Mouse (Mus musculus): ENCODE data around the gene Dnttip1. TPM values are rescaled to one million over a fixed set of nuclear protein-coding genes. Genes with fewer than 3 reads are reported as not detected.
"Not testable (repeated sequence)": the region's sequence is repeated elsewhere in the genome, so short reads cannot be mapped to it uniquely, and the experiment has no call there.

Dnttip1 gene
- polyA plus RNA-seq, 1 experiment: 32.4 TPM

DNA sequence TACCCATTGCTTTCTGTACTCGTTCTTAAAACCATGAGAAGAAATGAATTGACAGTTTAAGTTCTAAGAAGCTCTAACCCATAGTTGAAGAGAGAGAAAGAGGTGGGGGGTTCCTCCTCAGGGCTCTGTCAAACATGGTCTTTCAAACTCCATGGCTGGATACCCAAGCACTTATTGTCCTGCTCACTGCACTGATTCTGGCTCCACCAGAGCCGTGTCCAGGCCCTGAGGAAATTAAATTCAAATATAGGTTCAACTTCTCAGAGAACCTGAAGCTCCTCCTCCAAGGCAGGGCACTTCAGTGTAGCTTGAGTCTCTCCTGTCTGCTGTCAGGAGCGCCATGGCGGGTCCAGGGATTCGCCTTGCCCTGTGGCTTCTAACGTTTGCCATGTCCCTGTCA is 30.8 kb upstream of the Dnttip1 start, which contains the start of gene Spint5:
TSS of gene Spint5 (plus strand) at position 301 of the 400 bp plus-strand sequence.
- Histone ChIP-seq H3K4me1 (ENCODE audit: control insufficient read depth, insufficient read depth, low read length) (peaks cover 4% of the 10 kb centered on the region), H3K27ac (ENCODE audit: control insufficient read depth, insufficient read depth, low read depth, low read length) (peak within 1 kb of the TSS; percentile 53; the same call in 1 of the 2 replicates), H3K36me3 (ENCODE audit: control insufficient read depth, insufficient read depth, low read length) (no peaks in the 10 kb centered on the region), H3K4me3 (ENCODE audit: control insufficient read depth, low read depth, low read length) (peak within 1 kb of the TSS; percentile 62), H3K27me3 (ENCODE audit: control insufficient read depth, insufficient read depth, low read length) (no peaks in the 10 kb centered on the region)
- TF ChIP-seq POLR2A (IDR thresholded peaks at IDR 0.05; ENCODE audit: control insufficient read depth, low read depth, low read length) (no peak), CTCF (IDR thresholded peaks at IDR 0.05; ENCODE audit: control insufficient read depth, insufficient read depth, insufficient replicate concordance, low read depth, low read length) (no peak)

DNA sequence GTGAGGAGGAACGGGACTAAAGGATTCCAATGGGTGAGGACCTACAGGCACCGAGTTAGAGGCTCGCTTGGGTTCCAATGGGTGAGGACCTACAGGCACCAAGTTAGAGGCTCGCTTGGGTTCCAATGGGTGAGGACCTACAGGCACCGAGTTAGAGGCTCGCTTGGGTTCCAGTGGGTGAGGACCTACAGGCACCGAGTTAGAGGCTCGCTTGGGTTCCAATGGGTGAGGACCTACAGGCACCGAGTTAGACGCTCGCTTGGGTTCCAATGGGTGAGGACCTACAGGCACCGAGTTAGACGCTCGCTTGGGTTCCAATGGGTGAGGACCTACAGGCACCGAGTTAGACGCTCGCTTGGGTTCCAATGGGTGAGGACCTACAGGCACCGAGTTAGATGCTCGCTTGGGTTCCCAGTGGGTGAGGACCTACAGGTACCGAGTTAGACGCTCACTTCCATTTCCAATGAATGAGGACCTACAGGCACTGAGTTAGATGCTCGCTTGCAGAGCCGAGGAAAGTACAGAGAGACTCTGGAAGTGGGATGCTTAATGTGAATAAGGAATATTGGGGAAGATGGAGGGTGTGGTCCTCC is 29.5 kb upstream of the Dnttip1 start:
- not testable (repeated sequence) for H3K4me1 ChIP-seq (ENCODE audit: control insufficient read depth, insufficient read depth, low read length); H3K36me3 ChIP-seq (ENCODE audit: control insufficient read depth, insufficient read depth, low read length); H3K27me3 ChIP-seq (ENCODE audit: control insufficient read depth, insufficient read depth, low read length)
- peak overlapping the region; percentile 53; the same call in 1 of the 2 replicates for H3K27ac ChIP-seq (ENCODE audit: control insufficient read depth, insufficient read depth, low read depth, low read length)
- H3K4me3 ChIP-seq (ENCODE audit: control insufficient read depth, low read depth, low read length): peak overlapping the region; percentile 62

DNA sequence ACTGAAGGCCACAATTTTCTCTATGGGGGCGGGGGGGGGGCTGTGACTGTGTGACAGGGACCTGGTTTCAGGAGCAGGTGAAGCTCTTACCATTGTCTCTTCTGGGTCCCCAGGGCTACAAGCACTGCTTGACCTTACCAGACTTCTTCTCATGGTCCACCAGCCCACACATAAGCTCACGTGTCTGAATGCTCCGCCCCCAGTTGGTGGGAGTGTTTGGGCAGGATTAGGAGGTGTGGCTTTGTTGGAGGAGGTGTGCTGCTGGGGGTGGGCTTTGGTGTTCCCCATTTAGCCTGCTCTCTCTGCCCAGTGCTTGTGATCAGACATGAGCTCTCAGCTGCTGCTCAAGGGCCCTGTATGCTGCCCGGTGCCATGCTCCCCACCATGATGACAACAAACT is 22.5 kb upstream of the Dnttip1 start:
- H3K27me3 ChIP-seq (ENCODE audit: control insufficient read depth, insufficient read depth, low read length): no peaks in the 10 kb centered on the region
- H3K36me3 ChIP-seq (ENCODE audit: control insufficient read depth, insufficient read depth, low read length): no peaks in the 10 kb centered on the region
- H3K27ac ChIP-seq (ENCODE audit: control insufficient read depth, insufficient read depth, low read depth, low read length): no peak overlapping the region
- H3K4me1 ChIP-seq (ENCODE audit: control insufficient read depth, insufficient read depth, low read length): no peaks in the 10 kb centered on the region
- TF ChIP-seq POLR2A (IDR thresholded peaks at IDR 0.05; ENCODE audit: control insufficient read depth, low read depth, low read length): no peak
- no peak for TF ChIP-seq CTCF (IDR thresholded peaks at IDR 0.05; ENCODE audit: control insufficient read depth, insufficient read depth, insufficient replicate concordance, low read depth, low read length)
- no peak overlapping the region for H3K4me3 ChIP-seq (ENCODE audit: control insufficient read depth, low read depth, low read length)

DNA sequence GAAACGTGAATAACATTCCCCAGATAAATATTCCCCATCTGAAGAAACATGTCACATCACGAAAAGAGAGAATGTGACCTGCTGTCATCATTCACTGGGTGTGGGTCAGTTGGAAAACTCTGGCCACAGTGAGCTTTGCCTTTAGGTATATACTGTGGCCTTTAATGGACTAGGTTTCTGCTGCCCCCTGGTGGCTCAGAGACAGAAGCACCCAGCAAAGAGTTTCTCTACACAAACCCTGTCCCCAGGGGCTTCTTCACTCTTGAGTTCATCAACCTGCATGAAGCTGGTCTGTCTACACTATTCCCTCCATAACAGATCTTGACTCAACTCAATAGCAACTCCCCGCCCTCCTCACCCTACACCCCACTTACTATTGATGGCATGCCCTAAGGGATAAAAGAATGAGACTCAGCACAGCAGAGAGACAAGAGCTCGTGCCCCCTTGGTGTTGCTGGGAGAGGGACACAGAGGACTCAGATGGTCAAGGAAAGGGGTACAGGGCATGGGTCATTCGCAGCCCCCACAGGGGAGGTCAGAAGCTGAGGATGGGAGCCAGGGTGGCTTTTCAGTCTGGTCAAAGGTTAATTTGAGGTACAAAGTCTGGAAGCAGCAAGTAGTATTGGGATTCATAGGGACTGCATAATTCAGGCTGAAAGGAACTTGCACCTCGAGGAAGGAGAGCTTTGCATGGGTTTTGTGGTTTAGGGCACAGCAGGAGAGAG is 19.7 kb upstream of the Dnttip1 start:
- H3K27me3 ChIP-seq (ENCODE audit: control insufficient read depth, insufficient read depth, low read length): no peaks in the 10 kb centered on the region
- H3K36me3 ChIP-seq (ENCODE audit: control insufficient read depth, insufficient read depth, low read length): no peaks in the 10 kb centered on the region
- TF ChIP-seq POLR2A (IDR thresholded peaks at IDR 0.05; ENCODE audit: control insufficient read depth, low read depth, low read length) (no peak), CTCF (IDR thresholded peaks at IDR 0.05; ENCODE audit: control insufficient read depth, insufficient read depth, insufficient replicate concordance, low read depth, low read length) (peak; percentile 48; the same call in 1 of the 2 replicates)
- no peaks in the 10 kb centered on the region for H3K4me1 ChIP-seq (ENCODE audit: control insufficient read depth, insufficient read depth, low read length)
- H3K4me3 ChIP-seq (ENCODE audit: control insufficient read depth, low read depth, low read length): no peak overlapping the region
- no peak overlapping the region for H3K27ac ChIP-seq (ENCODE audit: control insufficient read depth, insufficient read depth, low read depth, low read length)

DNA sequence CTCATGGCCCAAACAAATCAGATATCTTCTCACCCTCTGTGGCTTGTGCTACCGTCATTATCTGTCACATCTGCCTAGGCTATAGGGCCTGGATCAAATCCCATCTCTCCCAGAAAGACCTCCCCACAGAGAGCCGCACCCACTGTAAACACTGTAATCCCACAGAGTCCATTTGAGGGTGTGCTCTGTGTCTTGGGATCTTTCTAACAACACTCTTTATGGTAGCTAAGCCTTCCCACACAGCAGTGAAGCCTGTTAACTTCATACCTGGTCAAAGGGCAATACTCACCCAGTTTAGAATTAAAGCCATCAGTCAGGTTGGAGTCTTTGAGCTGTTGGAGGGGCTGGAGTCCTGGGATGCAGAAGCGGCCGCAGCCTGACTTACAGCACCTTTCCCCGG is 14.1 kb upstream of the Dnttip1 start:
- Histone ChIP-seq H3K27me3 (ENCODE audit: control insufficient read depth, insufficient read depth, low read length) (no peaks in the 10 kb centered on the region), H3K36me3 (ENCODE audit: control insufficient read depth, insufficient read depth, low read length) (no peaks in the 10 kb centered on the region; the same call in 1 of the 2 replicates), H3K4me3 (ENCODE audit: control insufficient read depth, low read depth, low read length) (no peak overlapping the region), H3K27ac (ENCODE audit: control insufficient read depth, insufficient read depth, low read depth, low read length) (no peak overlapping the region), H3K4me1 (ENCODE audit: control insufficient read depth, insufficient read depth, low read length) (no peaks in the 10 kb centered on the region)
- no peak for TF ChIP-seq POLR2A (IDR thresholded peaks at IDR 0.05; ENCODE audit: control insufficient read depth, low read depth, low read length)

DNA sequence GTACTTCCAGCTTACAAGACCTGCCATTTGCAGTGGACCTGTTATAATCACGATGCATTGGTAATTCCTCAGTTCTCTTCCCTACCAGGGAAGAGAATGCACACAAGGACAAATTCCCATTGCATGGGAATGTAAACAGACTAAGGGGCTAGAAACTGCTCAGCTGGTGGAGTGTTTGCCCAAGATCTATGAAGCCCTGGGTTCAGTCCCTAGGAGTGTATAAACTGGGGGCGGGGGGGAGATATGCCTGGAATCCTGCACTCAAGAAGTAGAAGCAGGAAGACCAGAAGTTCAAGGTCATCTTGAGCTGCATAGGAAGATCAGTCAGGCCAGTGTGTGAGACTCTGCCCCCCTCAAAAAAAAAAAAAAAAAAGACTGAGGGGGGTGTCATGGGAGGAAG is 12.5 kb upstream of the Dnttip1 start:
- H3K36me3 ChIP-seq (ENCODE audit: control insufficient read depth, insufficient read depth, low read length): no peaks in the 10 kb centered on the region; the same call in 1 of the 2 replicates
- H3K27ac ChIP-seq (ENCODE audit: control insufficient read depth, insufficient read depth, low read depth, low read length): no peak overlapping the region
- TF ChIP-seq POLR2A (IDR thresholded peaks at IDR 0.05; ENCODE audit: control insufficient read depth, low read depth, low read length): no peak
- TF ChIP-seq CTCF (IDR thresholded peaks at IDR 0.05; ENCODE audit: control insufficient read depth, insufficient read depth, insufficient replicate concordance, low read depth, low read length): no peak
- H3K4me3 ChIP-seq (ENCODE audit: control insufficient read depth, low read depth, low read length): no peak overlapping the region
- no peaks in the 10 kb centered on the region for H3K4me1 ChIP-seq (ENCODE audit: control insufficient read depth, insufficient read depth, low read length)
- no peaks in the 10 kb centered on the region for H3K27me3 ChIP-seq (ENCODE audit: control insufficient read depth, insufficient read depth, low read length)

DNA sequence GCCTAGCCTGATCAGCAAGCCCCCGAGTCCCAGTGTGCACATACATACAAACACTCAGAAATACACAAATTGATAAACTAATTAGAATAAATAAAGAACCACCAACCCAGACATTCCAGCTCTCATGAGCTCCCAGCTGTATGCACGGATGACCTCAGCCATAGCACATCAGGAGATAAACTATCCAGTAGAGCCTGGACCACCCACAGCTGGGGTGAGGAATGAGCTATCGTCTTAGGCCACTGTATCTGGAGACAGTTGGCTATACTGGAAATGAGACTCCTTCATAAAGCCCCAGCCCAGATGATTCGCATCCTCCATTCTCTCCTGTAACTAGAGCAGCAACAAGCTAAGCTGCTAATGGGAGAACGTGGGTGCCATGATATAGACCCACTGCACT is 10.9 kb upstream of the Dnttip1 start:
- Histone ChIP-seq H3K4me1 (ENCODE audit: control insufficient read depth, insufficient read depth, low read length) (no peaks in the 10 kb centered on the region), H3K27me3 (ENCODE audit: control insufficient read depth, insufficient read depth, low read length) (no peaks in the 10 kb centered on the region), H3K4me3 (ENCODE audit: control insufficient read depth, low read depth, low read length) (no peak overlapping the region), H3K27ac (ENCODE audit: control insufficient read depth, insufficient read depth, low read depth, low read length) (no peak overlapping the region), H3K36me3 (ENCODE audit: control insufficient read depth, insufficient read depth, low read length) (no peaks in the 10 kb centered on the region; the same call in 1 of the 2 replicates)
- TF ChIP-seq CTCF (IDR thresholded peaks at IDR 0.05; ENCODE audit: control insufficient read depth, insufficient read depth, insufficient replicate concordance, low read depth, low read length) (no peak), POLR2A (IDR thresholded peaks at IDR 0.05; ENCODE audit: control insufficient read depth, low read depth, low read length) (no peak)
